Mouse (Mus musculus): ENCODE data around the gene Nxnl2.

DNA sequence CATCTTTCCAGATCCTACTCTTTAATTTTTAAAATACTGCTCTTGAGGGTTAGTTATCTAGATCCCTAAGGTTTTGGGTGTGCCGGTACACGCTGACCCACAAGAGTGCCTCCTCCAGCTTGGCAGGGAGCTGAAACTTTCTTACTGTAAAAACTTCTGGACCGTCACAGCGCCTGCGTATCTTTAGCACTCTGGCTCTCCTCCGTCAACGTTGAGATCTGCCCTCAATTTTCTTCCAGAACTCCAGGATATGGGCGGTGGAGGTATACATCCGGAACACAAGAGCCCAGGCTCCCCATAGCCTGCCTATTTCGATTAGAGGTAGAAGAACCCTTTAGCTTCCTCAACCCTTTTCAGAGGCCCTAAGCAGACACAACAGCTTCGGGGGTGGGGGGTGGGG lies 607 bp upstream of the Nxnl2 start:
- TF ChIP-seq CTCF (IDR thresholded peaks at IDR 0.05) (no peak), POLR2A (IDR thresholded peaks at IDR 0.05; ENCODE audit: insufficient read depth, low read depth, low read length) (no peak), EP300 (IDR thresholded peaks at IDR 0.05; ENCODE audit: insufficient read depth, low read depth, low read length) (no peak)
